ENCODE assay signal across 17 mouse cellular contexts in the genomic region with DNA sequence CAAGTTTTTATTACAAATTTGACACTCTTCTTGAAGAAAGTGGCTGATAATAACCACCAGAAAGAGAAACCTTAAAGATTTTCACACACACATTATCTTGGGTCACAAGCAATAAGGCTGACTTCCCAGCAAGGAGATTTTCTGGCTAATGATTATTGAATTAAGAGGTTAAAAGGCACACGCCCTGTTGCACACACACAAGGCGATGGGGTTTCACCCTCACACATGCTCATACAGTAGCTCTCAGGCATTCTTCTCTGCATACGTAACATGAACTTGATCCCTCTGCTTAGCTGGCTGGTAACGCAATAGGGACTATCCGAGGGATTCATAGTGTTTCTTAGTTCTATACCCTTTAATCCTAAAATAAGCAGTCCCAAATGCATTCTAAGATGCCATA. TPM values are rescaled to one million over a fixed set of nuclear protein-coding genes. Genes with fewer than 3 reads are reported as not detected.
"Had no signal": no experiment of that assay in that cellular context is flagged by ENCODE, and none has a peak within 500 bp of the region (broad histone marks: within the 10 kb centered on the region; RNA-seq: fewer than 3 reads in every experiment).

No protein-coding gene starts in this region.

- H3K4me1 ChIP-seq: liver, embryonic 13.5 days; lung, embryonic 15.5 days; neural tube, embryonic 12.5 days; stomach, embryonic 15.5 days had no signal

- H3K36me3 ChIP-seq: limb, embryonic 12.5 days; liver, embryonic 13.5 days; lung, embryonic 15.5 days; neural tube, embryonic 12.5 days; stomach, embryonic 15.5 days had no signal

- ATAC-seq: liver, postnatal 0 days had no signal

- H3K9me3 ChIP-seq: limb, embryonic 12.5 days; liver, embryonic 13.5 days; lung, embryonic 15.5 days; neural tube, embryonic 12.5 days; stomach, embryonic 15.5 days had no signal

- H3K4me3 ChIP-seq: limb, embryonic 12.5 days; liver, embryonic 13.5 days; lung, embryonic 15.5 days; neural tube, embryonic 12.5 days; stomach, embryonic 15.5 days had no signal

- H3K4me2 ChIP-seq: limb, embryonic 12.5 days; liver, embryonic 13.5 days; lung, embryonic 15.5 days; neural tube, embryonic 12.5 days; stomach, embryonic 15.5 days had no signal

- H3K27me3 ChIP-seq: limb, embryonic 12.5 days; liver, embryonic 13.5 days; lung, embryonic 15.5 days; neural tube, embryonic 12.5 days; stomach, embryonic 15.5 days had no signal

- H3K27ac ChIP-seq: limb, embryonic 12.5 days; liver, embryonic 13.5 days; lung, embryonic 15.5 days; neural tube, embryonic 12.5 days; stomach, embryonic 15.5 days had no signal

- DNase-seq: kidney, adult 11 months; kidney, postnatal 25 days; layer of hippocampus, adult 9-11 months; layer of hippocampus, postnatal 36 days; liver; liver, embryonic 13.5 days; liver, postnatal 0 days; midbrain, embryonic 14.5 days; right cerebral cortex, postnatal 14 days; thymus, adult 18-20 months; thymus, postnatal 25 days had no signal

- H3K9ac ChIP-seq: limb, embryonic 12.5 days; liver, embryonic 13.5 days; liver, postnatal 0 days; lung, embryonic 15.5 days; neural tube, embryonic 12.5 days; stomach, embryonic 15.5 days had no signal

RNA-seq across cellular contexts. Expression of gene Prickle2, which starts 18.6 kb away (rescaled TPM):
- total RNA-seq: monocyte, adult 5-6 weeks; neutrophil, adult 5-6 weeks had no signal
